Mouse (Mus musculus): ENCODE data around the gene Lmnb2.

The Lmnb2 gene

GRCm38 (mm10) chr10:80917779-80918434, at the start of gene Lmnb2:
TSS of gene Lmnb2 (minus strand) at chr10:80918245.
- DNase-seq = peak; percentile 76 to 81

- DNase-seq = peak in 1 of 2 experiments; percentile 63
Observed at GRCm38 (mm10) chr10:80967101-80967656, 49.1 kb upstream of the Lmnb2 start.

DNA sequence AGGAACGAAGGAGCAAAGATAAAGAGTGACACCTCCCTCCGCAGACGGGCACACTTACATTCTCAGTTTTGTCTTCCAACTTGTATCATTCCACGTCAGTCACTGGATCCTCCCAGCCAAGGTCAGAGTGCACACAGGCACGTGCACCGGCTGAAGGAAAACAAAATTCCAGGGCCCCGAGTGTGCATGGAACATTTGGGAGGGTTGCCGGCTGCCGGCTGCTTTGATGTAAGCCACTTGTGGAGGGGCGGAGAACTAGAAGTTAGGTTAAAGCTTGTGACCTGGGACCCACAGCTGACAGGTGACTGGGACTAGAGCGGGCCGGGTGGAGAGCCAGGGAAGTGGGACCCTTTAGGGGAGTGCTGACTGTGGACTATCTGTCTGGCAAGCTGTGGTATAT, 48.3 kb upstream of the Lmnb2 start:
- peak in 1 of 2 experiments; percentile 71 for DNase-seq

- peak; percentile 81 to 93 for DNase-seq
Observed at GRCm38 (mm10) chr10:80963031-80963975, 45.3 kb upstream of the Lmnb2 start.

DNA sequence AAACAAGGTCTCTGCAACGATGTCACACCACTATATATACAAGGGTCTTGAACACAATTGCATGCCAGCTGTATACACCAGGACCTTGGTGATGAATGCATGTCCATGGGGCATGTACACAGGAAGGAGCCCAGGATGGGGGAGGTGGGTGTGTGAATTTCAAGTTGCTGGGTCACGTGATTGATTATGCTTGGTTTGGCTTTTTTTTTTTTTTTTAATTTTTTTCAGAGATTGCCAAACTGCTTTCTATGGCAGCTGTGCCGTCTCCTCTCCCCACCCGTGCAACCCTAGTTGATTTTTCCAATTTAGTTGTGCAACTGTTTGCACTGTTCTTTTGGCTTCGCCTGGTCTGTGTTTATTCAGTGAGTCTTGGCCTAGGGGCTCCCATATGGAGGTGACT, 44.5 kb upstream of the Lmnb2 start:
- no peak for DNase-seq

DNA sequence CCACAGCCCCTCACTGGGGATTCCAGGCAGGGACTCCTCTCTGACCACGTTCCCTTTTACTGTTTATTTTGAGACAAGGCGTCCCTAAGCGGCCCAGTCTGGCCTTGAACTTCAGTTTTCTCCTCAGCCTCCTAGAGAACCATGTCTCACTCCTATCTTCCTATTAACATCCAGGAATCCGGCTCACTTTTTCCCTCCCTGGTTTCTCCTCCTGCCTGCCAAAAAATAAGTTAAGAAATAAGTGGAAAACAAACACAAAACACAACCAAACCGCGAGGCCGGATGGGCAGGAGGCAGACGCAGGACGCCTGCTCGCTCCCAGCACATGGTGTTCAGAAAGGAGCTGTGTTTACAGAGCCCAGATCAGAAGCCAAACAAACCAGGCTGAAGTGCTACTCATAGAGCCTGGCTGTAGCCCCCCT, 44.0 kb upstream of the Lmnb2 start:
- peak; percentile 66 to 85 for DNase-seq

DNA sequence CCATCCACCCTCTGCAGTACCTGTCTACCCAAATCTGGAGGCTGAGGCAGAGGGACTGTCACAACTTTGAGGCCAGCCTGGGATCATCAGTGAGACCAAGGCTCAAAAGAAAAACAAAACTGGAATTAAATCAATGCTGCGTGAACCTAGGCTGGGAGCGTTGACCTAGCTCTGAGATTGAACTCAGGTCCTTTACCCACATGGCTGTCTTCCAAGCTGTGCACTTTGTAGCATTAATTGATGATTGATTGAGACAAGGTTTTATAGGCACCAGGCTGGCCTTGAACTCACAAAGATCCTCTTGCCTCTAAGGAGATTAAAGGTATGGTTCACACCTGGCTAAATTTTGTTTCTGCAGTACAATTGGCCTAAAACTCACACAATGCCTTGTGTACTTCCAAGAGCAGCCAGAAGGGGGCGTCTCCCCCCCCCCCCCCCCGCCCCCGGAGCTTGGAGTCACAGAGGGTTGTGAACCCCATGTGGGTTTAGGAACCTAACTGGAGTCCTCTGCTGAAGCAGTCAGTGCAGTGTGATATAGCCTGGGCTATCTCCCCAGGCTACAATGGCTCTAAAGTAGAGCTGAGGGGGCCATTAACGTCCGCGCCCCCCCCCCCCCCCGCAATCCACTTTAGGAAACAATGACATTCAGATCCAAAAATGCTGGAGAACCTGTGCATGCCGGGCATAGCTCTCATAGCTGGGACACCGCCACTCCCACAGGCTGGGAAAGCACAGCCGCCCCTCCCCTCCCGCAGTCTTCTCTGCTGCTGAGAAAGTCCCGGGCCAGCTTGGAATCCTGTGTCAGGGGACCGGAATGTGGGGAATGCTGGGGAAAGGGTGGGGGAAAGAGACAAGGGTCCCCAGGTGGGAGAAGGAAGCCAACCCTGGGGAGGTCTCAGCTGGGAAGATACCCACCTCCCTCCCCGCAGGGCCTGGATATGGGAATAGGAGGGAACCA, 42.8 kb upstream of the Lmnb2 start:
- peak; percentile 80 to 92 for DNase-seq

DNA sequence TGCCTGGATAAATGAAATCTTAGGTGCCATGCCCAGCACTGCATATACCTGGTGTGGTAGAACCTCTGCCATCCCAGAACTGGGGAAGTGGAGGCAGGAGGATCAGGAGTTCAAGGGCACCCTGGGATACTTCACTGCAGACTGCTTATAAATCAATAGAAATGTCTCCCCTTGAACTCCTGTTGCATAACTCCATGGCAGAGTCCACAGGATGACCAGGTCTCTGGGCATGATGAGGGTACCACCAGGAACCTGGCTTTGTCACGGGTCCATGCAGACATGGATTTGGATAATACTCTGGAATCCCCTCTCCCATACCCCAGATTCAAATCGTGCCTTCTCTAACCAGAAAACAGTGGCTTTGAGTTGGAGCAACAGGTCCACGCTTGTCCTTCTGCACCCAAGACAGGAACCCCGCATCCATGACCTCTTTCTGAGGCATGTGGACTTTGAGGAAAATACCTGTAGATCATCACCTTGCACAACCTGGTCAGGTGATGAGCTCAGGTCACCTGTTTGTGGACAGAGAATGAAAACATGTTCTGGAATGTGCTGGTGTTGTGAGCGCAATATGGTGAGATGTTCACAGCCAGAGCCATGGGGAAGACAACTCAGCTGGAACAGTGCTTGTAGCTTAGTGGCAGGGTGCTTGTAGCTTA, 41.1 kb upstream of the Lmnb2 start:
- DNase-seq = no peak

- DNase-seq = no peak
Observed at GRCm38 (mm10) chr10:80957791-80958190, 39.7 kb upstream of the Lmnb2 start.

GRCm38 (mm10) chr10:80956901-80957300, 38.9 kb upstream of the Lmnb2 start:
- DNase-seq = no peak

GRCm38 (mm10) chr10:80956385-80956784, 38.3 kb upstream of the Lmnb2 start:
- DNase-seq = no peak

DNA sequence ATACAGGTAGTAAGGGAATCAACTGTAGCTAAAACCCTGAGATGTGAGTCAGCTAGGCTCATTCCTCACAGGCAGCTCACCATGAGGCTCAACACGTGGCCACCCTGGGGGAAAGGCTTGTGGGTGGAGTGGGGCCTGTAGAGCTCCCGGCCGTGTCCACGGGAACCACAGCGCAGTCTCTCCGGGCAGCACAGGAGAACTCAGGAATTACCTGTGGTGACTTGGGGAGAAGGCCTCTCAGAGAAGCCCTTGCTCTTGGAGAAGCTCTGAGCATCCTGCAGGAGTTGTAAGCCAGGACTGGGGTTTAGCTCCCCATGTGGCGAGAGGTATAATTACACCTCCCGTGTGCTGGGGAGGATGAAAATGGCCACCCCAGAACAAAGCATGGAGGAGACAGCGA, 37.5 kb upstream of the Lmnb2 start:
- DNase-seq = peak; percentile 66 to 81

- no peak for DNase-seq
Observed at GRCm38 (mm10) chr10:80954843-80955242, 36.8 kb upstream of the Lmnb2 start.

DNA sequence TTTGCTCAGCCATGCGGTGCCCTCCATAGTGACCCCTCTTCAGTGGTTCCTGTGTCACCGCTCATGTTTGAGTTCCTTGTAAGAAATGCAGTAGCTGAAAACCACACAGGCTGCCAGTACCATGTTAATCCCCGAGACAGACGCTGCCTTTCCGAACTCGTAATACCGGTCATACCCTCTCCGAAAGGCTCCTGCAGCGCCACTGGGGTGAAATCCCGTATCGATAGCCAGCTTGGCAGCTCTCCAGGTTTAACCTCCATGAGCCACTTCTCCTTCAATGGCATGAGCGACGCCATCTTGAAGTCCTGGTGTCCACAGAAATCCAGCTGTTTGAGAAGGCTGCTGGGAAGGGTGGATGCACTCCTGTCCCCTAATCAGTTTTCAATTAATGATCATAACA, 36.4 kb upstream of the Lmnb2 start:
- DNase-seq = no peak

DNA sequence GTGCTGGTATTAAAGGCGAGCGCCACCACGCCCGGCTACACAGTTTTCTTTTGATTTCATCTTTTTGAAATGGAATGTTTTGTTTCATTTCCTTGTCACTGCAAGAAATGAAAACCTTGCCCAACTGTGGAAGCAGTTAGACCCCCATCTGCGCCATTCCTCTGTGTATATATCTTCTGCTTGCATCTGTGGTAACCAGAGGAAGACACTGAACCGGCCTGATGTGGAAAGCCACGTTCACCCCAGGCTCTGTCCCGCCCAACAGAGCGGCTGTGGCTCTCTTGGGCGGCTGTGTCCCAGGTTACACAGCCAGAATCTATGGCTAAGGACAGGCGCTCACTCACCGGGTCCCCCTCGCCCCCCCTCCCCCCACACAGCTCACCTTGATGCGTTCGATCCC, 34.4 kb upstream of the Lmnb2 start:
- DNase-seq = no peak

- DNase-seq = no peak
Observed at GRCm38 (mm10) chr10:80951761-80952390, 33.8 kb upstream of the Lmnb2 start.

- no peak for DNase-seq
Observed at GRCm38 (mm10) chr10:80950314-80950713, 32.3 kb upstream of the Lmnb2 start.

DNA sequence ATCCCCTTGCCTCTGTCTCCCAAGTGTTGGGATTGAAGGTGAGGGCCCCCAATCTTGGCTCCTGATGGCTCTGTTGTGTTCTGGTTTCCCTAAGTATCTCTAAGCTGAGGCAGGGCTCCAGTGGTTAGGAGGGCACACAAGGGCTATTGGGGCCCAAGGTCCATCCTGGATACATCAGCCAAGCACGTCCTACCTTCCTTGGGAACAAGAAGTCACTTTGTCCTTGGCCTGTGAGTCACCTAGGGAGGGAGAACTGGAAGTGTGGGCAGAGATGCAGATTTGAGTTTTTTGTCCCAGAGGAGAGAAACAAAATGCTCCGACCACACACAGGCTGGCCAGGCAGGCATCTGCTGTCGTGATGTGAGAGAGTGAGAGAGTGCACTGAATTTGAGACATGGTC, 31.0 kb upstream of the Lmnb2 start:
- DNase-seq = no peak

DNA sequence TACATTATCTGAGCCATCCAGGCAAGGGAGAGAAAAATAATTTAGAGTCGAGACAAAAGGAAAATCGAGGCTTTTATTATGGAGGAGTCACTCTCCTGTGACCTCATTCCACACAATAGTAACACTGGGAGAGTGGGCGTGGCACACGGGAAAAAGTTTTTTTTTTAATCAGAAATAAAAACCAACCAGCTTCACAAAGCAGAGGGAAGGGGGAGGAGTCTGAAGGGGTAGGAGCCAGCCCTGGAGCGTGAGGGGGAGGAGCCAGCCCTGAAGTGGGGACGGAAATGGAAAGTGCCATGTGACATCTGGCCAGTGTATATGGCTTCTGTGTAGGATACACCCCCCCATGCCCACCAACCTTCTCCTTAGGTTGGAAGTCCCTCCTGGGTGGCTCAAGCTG, 30.5 kb upstream of the Lmnb2 start:
- DNase-seq = peak; percentile 66 to 77

DNA sequence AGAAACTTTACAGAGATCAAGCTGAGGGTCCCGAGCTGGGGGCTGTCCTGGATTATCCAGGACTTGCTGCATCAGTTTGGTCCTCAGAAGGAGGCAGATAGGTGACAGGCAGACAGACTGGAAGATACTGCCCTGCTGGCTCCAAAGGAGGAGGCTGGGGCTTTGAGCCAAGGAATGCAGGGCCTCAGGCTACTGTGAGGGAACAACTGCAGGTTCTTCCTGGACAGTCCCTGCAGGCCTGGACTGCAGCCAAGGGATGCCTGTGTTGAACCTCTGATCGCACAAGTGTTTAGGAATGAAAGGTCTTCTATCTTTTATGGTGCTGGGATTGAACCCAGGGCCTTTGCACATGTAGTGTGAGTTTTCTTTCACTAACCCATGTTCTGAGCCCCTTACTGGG, 29.8 kb upstream of the Lmnb2 start:
- DNase-seq = peak in 1 of 2 experiments; percentile 66

DNA sequence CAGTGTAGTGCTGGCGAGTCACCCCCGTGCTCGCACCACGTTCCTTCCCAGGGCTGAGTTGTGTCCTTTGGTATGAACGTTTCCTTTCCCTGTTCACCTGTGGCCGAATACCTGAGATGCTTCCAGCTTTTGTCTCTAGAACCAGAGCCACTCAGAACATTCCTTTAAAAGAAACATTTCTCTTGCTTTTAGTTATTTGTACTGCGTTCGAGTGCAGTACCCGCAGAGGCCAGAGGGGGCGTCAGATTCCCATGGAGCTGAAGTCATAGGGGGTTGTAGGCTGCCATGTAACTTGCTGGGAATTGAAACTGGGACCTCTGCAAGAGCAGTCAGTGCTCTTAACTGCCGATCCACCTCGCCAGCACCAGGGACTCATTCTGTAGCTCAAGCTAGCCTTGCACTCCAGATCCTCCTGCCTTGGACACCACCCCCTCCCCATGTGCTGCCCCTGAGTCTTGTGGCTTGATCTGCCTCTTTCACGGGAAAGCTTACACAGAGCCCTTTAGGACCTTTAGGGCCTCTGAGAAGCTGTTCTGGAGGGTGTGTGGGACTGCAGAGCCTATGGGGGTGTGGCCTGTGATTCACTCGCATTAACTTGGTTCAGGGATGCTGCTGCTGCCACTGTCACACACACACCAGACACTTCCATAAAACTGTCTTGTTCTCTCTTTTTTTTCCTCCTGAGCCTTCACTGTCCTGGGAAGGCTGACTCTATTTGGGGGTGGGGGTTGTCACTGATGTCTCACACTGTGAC, 28.8 kb upstream of the Lmnb2 start:
- no peak for DNase-seq
